Mouse (Mus musculus) ES-E14 (cell line): ENCODE data around the gene Chn2.

Source experiments
- CHD2 ChIP-seq: IDR thresholded peaks from 2 replicates; pipeline ENCODE4 v1.6.1; 2014; ENCODE audit warnings: mild to moderate bottlenecking, low read depth, low read length, inconsistent platforms
- HCFC1 ChIP-seq: IDR thresholded peaks from 2 replicates; pipeline ENCODE4 v1.6.1; 2012; ENCODE audit warnings: low read length, inconsistent platforms, borderline replicate concordance; ENCODE audit not compliant: insufficient read depth
- ZC3H11A ChIP-seq: IDR thresholded peaks from 2 replicates; pipeline ENCODE4 v1.6.1; 2012; ENCODE audit warnings: low read depth, mild to moderate bottlenecking, inconsistent platforms, low read length, borderline replicate concordance
- ZNF384 ChIP-seq: IDR thresholded peaks from 2 replicates; pipeline ENCODE4 v1.6.1; 2012; ENCODE audit warnings: low read depth, low read length, inconsistent platforms

DNA sequence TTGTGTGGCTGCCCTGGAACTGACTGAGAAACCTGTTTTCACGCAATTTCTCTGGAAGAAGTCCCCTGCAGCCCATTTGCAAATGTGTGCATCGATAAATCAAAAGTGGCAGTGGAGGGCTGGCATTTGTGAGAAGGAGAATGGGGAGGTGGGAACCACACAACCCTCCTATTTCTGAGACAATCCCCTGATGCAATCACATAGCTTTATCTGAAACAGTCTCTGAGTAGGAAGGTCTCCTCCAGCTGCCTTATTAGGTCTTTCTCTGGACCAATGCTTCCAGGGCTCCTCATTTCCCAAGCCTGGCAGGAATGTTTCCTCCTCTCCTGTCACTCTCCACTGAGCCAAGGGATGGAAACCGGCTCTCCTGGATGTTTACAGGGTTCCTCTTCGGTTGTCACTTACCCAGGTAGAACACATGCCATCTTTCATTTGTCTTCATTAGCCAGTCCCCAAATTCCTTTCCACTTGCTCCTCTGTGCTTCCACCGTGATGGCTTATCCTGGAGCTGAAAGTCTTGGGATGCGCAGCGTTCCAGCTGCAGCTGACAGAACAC lies 127.7 kb downstream of the Chn2 start:
- no peak for TF ChIP-seq ZNF384
- TF ChIP-seq CHD2, result no peak
- TF ChIP-seq ZC3H11A, result no peak
- TF ChIP-seq HCFC1, result no peak
